Mouse (Mus musculus): ENCODE measurements around the gene Adprhl1.

DNA sequence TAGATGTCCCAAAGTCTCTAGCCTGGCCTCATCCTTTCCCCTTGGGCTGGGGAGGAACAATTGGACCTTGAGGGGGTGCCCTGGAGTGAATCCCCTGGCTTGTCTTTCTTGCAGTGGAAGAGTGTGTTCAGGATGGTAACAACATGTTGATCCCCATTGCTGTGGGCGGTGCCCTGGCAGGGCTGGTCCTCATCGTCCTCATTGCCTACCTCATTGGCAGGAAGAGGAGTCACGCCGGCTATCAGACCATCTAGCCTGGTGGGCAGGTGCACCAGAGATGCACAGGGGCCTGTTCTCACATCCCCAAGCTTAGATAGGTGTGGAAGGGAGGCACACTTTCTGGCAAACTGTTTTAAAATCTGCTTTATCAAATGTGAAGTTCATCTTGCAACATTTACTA lies 79.7 kb downstream of the Adprhl1 start:
- TF ChIP-seq CTCF (IDR thresholded peaks at IDR 0.05; ENCODE audit: extremely low read depth, insufficient read length, insufficient replicate concordance, low read depth, low read length) = no peak
- TF ChIP-seq POLR2A (IDR thresholded peaks at IDR 0.05; ENCODE audit: low read depth, low read length) = no peak
